Mouse (Mus musculus): ENCODE measurements around the gene Syt7. TPM values are rescaled to one million over a fixed set of nuclear protein-coding genes. Genes with fewer than 3 reads are reported as not detected.

Syt7 gene
- polyA plus RNA-seq, 1 experiment from 2014 or later, result 7.6 TPM

DNA sequence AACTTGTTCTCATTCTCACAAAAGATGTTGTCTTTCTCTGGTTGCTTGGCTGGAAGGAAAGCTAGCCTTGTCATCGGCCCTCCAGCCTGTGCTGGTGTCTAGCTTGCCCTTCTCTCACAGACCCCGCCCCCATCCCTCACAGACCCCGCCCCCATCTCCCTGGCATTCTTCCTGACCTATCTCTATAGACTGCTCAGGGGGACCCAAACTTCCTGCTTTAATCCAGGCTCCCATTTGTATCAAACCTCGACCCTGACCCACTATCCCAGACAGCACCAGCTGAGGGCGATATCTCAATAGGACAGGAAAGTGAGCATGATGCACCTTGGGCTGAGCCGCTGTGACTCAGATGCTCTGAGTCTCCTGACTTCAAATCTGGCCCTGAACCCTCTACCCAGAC lies 84.9 kb downstream of the Syt7 start:
- Histone ChIP-seq H3K9me3 (replicated peaks) (no peaks in the 10 kb centered on the region), H3K36me3 (no peaks in the 10 kb centered on the region), H3K9ac (no peak overlapping the region), H3K4me1 (peaks cover 5% of the 10 kb centered on the region; the same call in 1 of the 2 replicates), H3K27me3 (peaks cover 9% of the 10 kb centered on the region), H3K27ac (no peak overlapping the region), H3K4me3 (no peak overlapping the region), H3K4me2 (replicated peaks) (no peak overlapping the region)
- 23% methylated on average over 6 of the region's 6 CpGs for WGBS
- ATAC-seq (ENCODE audit: low FRiP score), result no peak; the same call in 1 of the 2 replicates

- WGBS, result 67% methylated on average over 4 of the region's 4 CpGs
- Histone ChIP-seq H3K4me1 (peaks cover 9% of the 10 kb centered on the region), H3K27ac (no peak overlapping the region), H3K4me3 (no peak overlapping the region), H3K27me3 (peaks cover 9% of the 10 kb centered on the region), H3K36me3 (no peaks in the 10 kb centered on the region), H3K4me2 (replicated peaks) (no peak overlapping the region), H3K9ac (no peak overlapping the region), H3K9me3 (replicated peaks) (no peaks in the 10 kb centered on the region)
- ATAC-seq (ENCODE audit: low FRiP score), result no peak
These were observed 90.7 kb downstream of the Syt7 start for GRCm38 (mm10) chr19:10479541-10479940.

DNA sequence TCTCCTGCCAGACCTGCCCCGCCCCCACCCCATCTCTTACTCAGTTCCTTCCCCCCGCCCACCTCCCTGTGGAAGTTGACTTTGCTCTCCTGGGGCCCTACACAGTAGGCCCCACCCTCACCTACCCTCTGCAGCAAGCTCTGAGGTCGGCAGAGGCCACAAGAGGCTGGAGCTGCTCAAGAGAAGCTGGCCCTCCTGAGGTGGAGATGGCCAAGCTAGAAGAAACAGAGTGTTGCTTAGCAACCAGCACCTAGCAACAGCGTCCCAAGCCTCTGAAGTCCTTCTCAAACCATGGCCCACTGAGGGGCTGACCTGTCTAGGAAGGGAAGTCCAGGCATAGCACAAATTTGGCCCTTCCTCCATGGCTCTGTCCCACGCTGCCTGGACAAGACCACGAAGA lies 93.8 kb downstream of the Syt7 start, which contains the start of gene Ppp1r32:
TSS of gene Ppp1r32 (minus strand) at position 226 of the 400 bp plus-strand sequence.
- Histone ChIP-seq H3K4me1 (peaks cover 9% of the 10 kb centered on the region), H3K9ac (no peak within 1 kb of the TSS), H3K4me3 (no peak within 1 kb of the TSS), H3K9me3 (replicated peaks) (no peaks in the 10 kb centered on the region), H3K36me3 (no peaks in the 10 kb centered on the region), H3K4me2 (replicated peaks) (no peak within 1 kb of the TSS), H3K27ac (no peak within 1 kb of the TSS), H3K27me3 (no peaks in the 10 kb centered on the region)
- 0 out of 2 replicates have a peak, but pooled peaks have one; percentile 17 for ATAC-seq (ENCODE audit: low FRiP score)
- 22% methylated on average over 6 of the region's 6 CpGs for WGBS

DNA sequence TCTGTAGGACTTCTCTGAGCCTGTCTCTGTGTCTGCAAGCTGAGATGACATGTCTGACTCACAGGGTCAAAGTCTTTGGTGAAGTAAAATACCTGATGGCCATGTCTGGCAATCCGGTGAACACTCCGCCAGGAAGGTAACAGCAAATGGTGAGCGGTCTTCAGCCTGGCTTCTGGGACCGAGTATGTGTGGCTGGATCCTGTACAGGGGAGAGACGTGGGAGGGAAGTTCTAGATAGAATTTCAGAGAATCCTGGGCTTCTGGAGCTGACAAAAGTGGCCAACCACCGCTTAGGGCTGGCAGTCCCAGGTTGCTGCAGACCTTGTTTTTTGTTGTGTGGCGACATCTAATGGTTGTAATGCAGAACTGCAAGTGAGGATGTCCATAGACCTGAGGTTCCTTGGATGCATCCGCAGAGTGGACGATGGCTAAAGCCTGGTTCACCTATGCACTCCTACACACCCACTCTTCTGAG lies 97.4 kb downstream of the Syt7 start:
- Histone ChIP-seq H3K9ac (no peak overlapping the region), H3K4me1 (peaks cover 9% of the 10 kb centered on the region), H3K27me3 (no peaks in the 10 kb centered on the region; the same call in 1 of the 2 replicates), H3K27ac (no peak overlapping the region), H3K4me2 (replicated peaks) (no peak overlapping the region), H3K4me3 (no peak overlapping the region), H3K36me3 (no peaks in the 10 kb centered on the region), H3K9me3 (replicated peaks) (no peaks in the 10 kb centered on the region)
- ATAC-seq (ENCODE audit: low FRiP score), result peak; percentile 84
- 26% methylated on average over 9 of the region's 9 CpGs for WGBS

- Histone ChIP-seq H3K9ac (no peak overlapping the region), H3K9me3 (replicated peaks) (no peaks in the 10 kb centered on the region), H3K36me3 (peaks cover 14% of the 10 kb centered on the region), H3K4me2 (replicated peaks) (no peak overlapping the region), H3K27ac (no peak overlapping the region), H3K27me3 (no peaks in the 10 kb centered on the region), H3K4me1 (0 out of 2 replicates have a peak, but pooled peaks cover 2% of the 10 kb centered on the region), H3K4me3 (no peak overlapping the region)
- ATAC-seq (ENCODE audit: low FRiP score), result no peak
- WGBS, result 90% methylated on average over 1 of the region's 1 CpGs
These were observed 106.8 kb downstream of the Syt7 start for GRCm38 (mm10) chr19:10495670-10496069.

GRCm38 (mm10) chr19:10496976-10497375 lies 108.1 kb downstream of the Syt7 start:
- H3K36me3 ChIP-seq, result peaks cover 27% of the 10 kb centered on the region
- H3K9ac ChIP-seq, result no peak overlapping the region
- H3K4me2 ChIP-seq (replicated peaks), result no peak overlapping the region
- no peak overlapping the region for H3K4me3 ChIP-seq
- no peaks in the 10 kb centered on the region for H3K9me3 ChIP-seq (replicated peaks)
- 0 out of 2 replicates have a peak overlapping the region, but pooled peaks have one; percentile 30 for H3K27ac ChIP-seq
- H3K4me1 ChIP-seq, result 0 out of 2 replicates have a peak, but pooled peaks cover 2% of the 10 kb centered on the region
- no peak for ATAC-seq (ENCODE audit: low FRiP score)
- H3K27me3 ChIP-seq, result no peaks in the 10 kb centered on the region
- WGBS, result 66% methylated on average over 2 of the region's 2 CpGs

- Histone ChIP-seq H3K27me3 (no peaks in the 10 kb centered on the region), H3K4me1 (0 out of 2 replicates have a peak, but pooled peaks cover 2% of the 10 kb centered on the region), H3K9ac (no peak overlapping the region), H3K4me2 (replicated peaks) (no peak overlapping the region), H3K9me3 (replicated peaks) (no peaks in the 10 kb centered on the region), H3K36me3 (peaks cover 28% of the 10 kb centered on the region), H3K27ac (no peak overlapping the region), H3K4me3 (no peak overlapping the region)
- 61% methylated on average over 8 of the region's 8 CpGs for WGBS
- no peak for ATAC-seq (ENCODE audit: low FRiP score)
These were observed 108.7 kb downstream of the Syt7 start for GRCm38 (mm10) chr19:10497512-10498160.

DNA sequence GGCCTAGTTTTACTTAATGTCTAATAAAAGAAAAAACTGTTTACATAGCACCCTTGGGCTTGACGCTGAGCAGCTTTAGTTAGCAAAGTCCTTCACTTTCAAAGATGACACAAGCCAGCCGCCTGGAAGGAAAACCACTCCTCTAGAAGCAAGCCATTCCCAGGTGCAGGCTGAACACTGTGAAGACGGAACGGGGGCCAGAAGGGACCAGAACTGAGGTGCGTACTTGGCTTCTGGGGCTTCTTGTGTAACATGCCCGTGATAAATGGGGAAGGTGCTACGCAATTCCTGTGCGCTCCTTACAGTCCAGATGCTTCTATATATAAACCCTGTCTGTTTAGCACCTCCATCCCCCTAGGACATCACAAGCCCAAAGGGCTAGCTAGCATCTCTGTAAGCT lies 111.7 kb downstream of the Syt7 start:
- Histone ChIP-seq H3K9me3 (replicated peaks) (no peaks in the 10 kb centered on the region), H3K4me1 (0 out of 2 replicates have a peak, but pooled peaks cover 2% of the 10 kb centered on the region), H3K27me3 (no peaks in the 10 kb centered on the region), H3K27ac (no peak overlapping the region), H3K4me3 (no peak overlapping the region), H3K9ac (no peak overlapping the region), H3K4me2 (replicated peaks) (no peak overlapping the region), H3K36me3 (peaks cover 38% of the 10 kb centered on the region)
- 94% methylated on average over 8 of the region's 8 CpGs for WGBS
- ATAC-seq (ENCODE audit: low FRiP score), result no peak

DNA sequence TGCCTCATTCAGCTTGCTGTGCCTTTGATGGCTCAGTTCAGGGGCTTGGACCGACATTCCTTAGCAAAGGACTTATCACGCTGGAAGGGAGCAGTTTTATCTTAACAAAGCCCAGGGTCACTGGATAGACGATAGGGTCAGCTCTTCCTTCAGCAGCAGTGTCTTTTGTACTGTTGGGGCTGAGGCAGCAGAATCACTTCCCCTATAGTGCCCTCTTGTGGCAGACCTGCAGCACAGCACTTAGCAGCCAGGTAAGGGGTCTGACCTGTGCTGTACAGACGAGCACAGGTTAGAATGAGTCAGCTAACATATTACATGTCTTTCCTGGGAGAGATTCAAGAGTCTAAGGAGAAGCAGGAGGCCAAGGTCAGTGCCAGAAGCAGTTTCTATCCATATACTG lies 113.7 kb downstream of the Syt7 start:
- Histone ChIP-seq H3K9ac (no peak overlapping the region), H3K9me3 (replicated peaks) (no peaks in the 10 kb centered on the region), H3K4me3 (no peak overlapping the region), H3K36me3 (peaks cover 52% of the 10 kb centered on the region), H3K27ac (no peak overlapping the region), H3K4me1 (no peaks in the 10 kb centered on the region), H3K27me3 (no peaks in the 10 kb centered on the region), H3K4me2 (replicated peaks) (no peak overlapping the region)
- WGBS, result 10% methylated on average over 4 of the region's 4 CpGs
- ATAC-seq (ENCODE audit: low FRiP score), result peak; percentile 73; the same call in 1 of the 2 replicates

Other genes starting within 250 kb of the Syt7 start
- gene Fads1, start 206.2 kb upstream of the Syt7 start, polyA plus RNA-seq (2016; fragmentation: Nextera tagmentation; extraction: Ambion mirVana), result 175 and 183 TPM in 2 replicates
- 313 and 342 TPM in 2 replicates for gene Tmem258, start 185.1 kb upstream of the Syt7 start, polyA plus RNA-seq (2016; fragmentation: Nextera tagmentation; extraction: Ambion mirVana)
- 60.3 and 62.4 TPM in 2 replicates for gene Fen1, start 184.9 kb upstream of the Syt7 start, polyA plus RNA-seq (2016; fragmentation: Nextera tagmentation; extraction: Ambion mirVana)
- 1.3 and 1.9 TPM in 2 replicates for gene Myrf, start 148.3 kb upstream of the Syt7 start, polyA plus RNA-seq (2016; fragmentation: Nextera tagmentation; extraction: Ambion mirVana)
- 4.9 and 5.1 TPM in 2 replicates for gene Dagla, start 84.2 kb upstream of the Syt7 start, polyA plus RNA-seq (2016; fragmentation: Nextera tagmentation; extraction: Ambion mirVana)
- 1.4 and 1.7 TPM in 2 replicates for gene Lrrc10b, start 68.4 kb downstream of the Syt7 start, polyA plus RNA-seq (2016; fragmentation: Nextera tagmentation; extraction: Ambion mirVana)
- gene Ppp1r32, start 93.8 kb downstream of the Syt7 start, polyA plus RNA-seq (2016; fragmentation: Nextera tagmentation; extraction: Ambion mirVana), result 1.1 and 2.0 TPM in 2 replicates
- 57.1 and 61.4 TPM in 2 replicates for gene Cpsf7, start 136.2 kb downstream of the Syt7 start, polyA plus RNA-seq (2016; fragmentation: Nextera tagmentation; extraction: Ambion mirVana)
- 54.9 and 64.1 TPM in 2 replicates for gene Sdhaf2, start 137.1 kb downstream of the Syt7 start, polyA plus RNA-seq (2016; fragmentation: Nextera tagmentation; extraction: Ambion mirVana)
- gene Tmem216, start 167.1 kb downstream of the Syt7 start, polyA plus RNA-seq (2016; fragmentation: Nextera tagmentation; extraction: Ambion mirVana), result 49.1 and 56.6 TPM in 2 replicates
- 15.8 and 16.3 TPM in 2 replicates for gene Cyb561a3, start 188.1 kb downstream of the Syt7 start, polyA plus RNA-seq (2016; fragmentation: Nextera tagmentation; extraction: Ambion mirVana)
- gene Tmem138, start 188.3 kb downstream of the Syt7 start, polyA plus RNA-seq (2016; fragmentation: Nextera tagmentation; extraction: Ambion mirVana), result 43.8 and 52.4 TPM in 2 replicates
- gene Ddb1, start 216.2 kb downstream of the Syt7 start, polyA plus RNA-seq (2016; fragmentation: Nextera tagmentation; extraction: Ambion mirVana), result 395 and 396 TPM in 2 replicates
- 21.3 and 23.9 TPM in 2 replicates for gene Tkfc, start 216.6 kb downstream of the Syt7 start, polyA plus RNA-seq (2016; fragmentation: Nextera tagmentation; extraction: Ambion mirVana)
- gene Vwce, start 245.1 kb downstream of the Syt7 start, polyA plus RNA-seq (2016; fragmentation: Nextera tagmentation; extraction: Ambion mirVana), result 0.48 and 0.74 TPM in 2 replicates